Mouse (Mus musculus): ENCODE results near the gene 4930451I11Rik. TPM values are rescaled to one million over a fixed set of nuclear protein-coding genes. Genes with fewer than 3 reads are reported as not detected.

The 4930451I11Rik gene
- polyA plus RNA-seq, 1 experiment from 2014 or later: not detected

- Histone ChIP-seq H3K4me1 (ENCODE audit: control insufficient read depth, low read depth, low read length) (peaks cover 38% of the 10 kb centered on the region), H3K27me3 (ENCODE audit: control insufficient read depth, insufficient read depth, low read depth, low read length) (no peaks in the 10 kb centered on the region)
- 3% methylated on average over 38 of the region's 38 CpGs for WGBS (ENCODE audit: insufficient replicate concordance)
Observed at GRCm38 (mm10) chr7:126799468-126800268, 31.8 kb downstream of the 4930451I11Rik start.

GRCm38 (mm10) chr7:126799050-126799467, 32.4 kb downstream of the 4930451I11Rik start:
- WGBS (ENCODE audit: insufficient replicate concordance): 1% methylated on average over 33 of the region's 36 CpGs
- peak overlapping the region; percentile 97 for H3K4me2 ChIP-seq (ENCODE audit: low read depth, low read length)
- H3K27me3 ChIP-seq (ENCODE audit: control insufficient read depth, insufficient read depth, low read depth, low read length): no peaks in the 10 kb centered on the region
- H3K4me3 ChIP-seq (ENCODE audit: low read depth, low read length): peak overlapping the region; percentile 81
- peak overlapping the region; percentile 91 for H3K27ac ChIP-seq (ENCODE audit: low read length)
- peak overlapping the region; percentile 79 for H3K9ac ChIP-seq (ENCODE audit: low read depth, low read length)
- H3K4me1 ChIP-seq (ENCODE audit: control insufficient read depth, low read depth, low read length): peaks cover 38% of the 10 kb centered on the region
- peak; percentile 94 for ATAC-seq (ENCODE audit: low read depth)
- no peaks in the 10 kb centered on the region for H3K9me3 ChIP-seq (replicated peaks; ENCODE audit: control insufficient read depth, low read length)
- peaks cover 6% of the 10 kb centered on the region for H3K36me3 ChIP-seq (ENCODE audit: control insufficient read depth, insufficient read depth)

More at GRCm38 (mm10) chr7:126799468-126800268, 31.8 kb downstream of the 4930451I11Rik start:
- Histone ChIP-seq H3K36me3 (ENCODE audit: control insufficient read depth, insufficient read depth) (peaks cover 6% of the 10 kb centered on the region), H3K9me3 (replicated peaks; ENCODE audit: control insufficient read depth, low read length) (no peaks in the 10 kb centered on the region), H3K9ac (ENCODE audit: low read depth, low read length) (peak overlapping the region; percentile 73), H3K4me3 (ENCODE audit: low read depth, low read length) (peak overlapping the region; percentile 81), H3K27ac (ENCODE audit: low read length) (peak overlapping the region; percentile 91), H3K4me2 (ENCODE audit: low read depth, low read length) (peak overlapping the region; percentile 97)
- peak; percentile 67 for ATAC-seq (ENCODE audit: low read depth)

DNA sequence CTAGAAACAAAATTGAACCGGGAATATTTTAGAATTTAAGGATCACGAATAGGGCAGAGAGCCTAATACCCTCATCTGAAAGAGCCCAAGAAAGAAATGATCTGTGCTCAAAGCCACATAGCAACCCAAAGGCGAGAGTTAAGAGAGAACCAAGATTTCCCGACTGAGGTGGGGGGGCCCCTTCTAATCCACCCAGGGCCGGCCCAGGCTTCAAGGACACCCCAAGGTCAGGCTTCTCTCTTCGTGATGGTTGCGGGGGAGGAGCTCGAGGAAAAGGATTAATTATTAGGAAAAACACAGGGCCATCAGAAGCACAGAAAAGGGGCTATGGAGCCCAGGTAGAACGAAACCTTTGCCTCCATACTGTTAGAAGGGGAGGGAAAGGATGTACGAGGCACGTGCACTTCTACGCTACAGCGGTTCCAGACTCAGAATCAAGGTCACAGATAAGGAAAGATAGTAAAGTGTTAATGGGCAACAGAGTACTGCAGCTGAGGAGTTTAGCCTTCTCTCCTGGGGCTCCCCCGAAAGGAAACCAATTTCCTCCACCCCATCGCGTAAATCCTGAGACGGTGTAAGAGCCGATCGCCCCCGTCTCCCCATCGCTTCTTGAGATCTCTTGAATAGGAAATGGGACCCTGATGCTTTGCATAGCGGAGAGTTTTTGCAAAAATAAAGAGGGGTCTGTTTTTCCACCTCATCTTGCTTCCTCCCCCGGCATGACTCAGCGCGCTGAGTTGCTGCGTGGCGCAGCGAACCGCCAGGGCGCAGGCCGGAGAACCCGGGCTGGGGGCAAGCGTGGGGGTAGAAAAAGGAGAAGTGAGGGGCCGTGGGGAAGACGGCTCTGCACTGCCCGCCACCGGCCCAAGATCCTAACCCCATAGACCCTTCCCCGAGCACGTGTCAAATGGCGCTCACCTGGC, 33.1 kb downstream of the 4930451I11Rik start:
- WGBS (ENCODE audit: insufficient replicate concordance): under 1% methylated on average over 40 of the region's 40 CpGs
- no peaks in the 10 kb centered on the region for H3K27me3 ChIP-seq (ENCODE audit: control insufficient read depth, insufficient read depth, low read depth, low read length)
- peaks cover 38% of the 10 kb centered on the region for H3K4me1 ChIP-seq (ENCODE audit: control insufficient read depth, low read depth, low read length)
- peak overlapping the region; percentile 79 for H3K9ac ChIP-seq (ENCODE audit: low read depth, low read length)
- peak overlapping the region; percentile 88 for H3K27ac ChIP-seq (ENCODE audit: low read length)
- peak; percentile 28 for ATAC-seq (ENCODE audit: low read depth)
- H3K4me3 ChIP-seq (ENCODE audit: low read depth, low read length): peak overlapping the region; percentile 81
- H3K36me3 ChIP-seq (ENCODE audit: control insufficient read depth, insufficient read depth): peaks cover 6% of the 10 kb centered on the region
- peak overlapping the region; percentile 97 for H3K4me2 ChIP-seq (ENCODE audit: low read depth, low read length)
- no peaks in the 10 kb centered on the region for H3K9me3 ChIP-seq (replicated peaks; ENCODE audit: control insufficient read depth, low read length)

DNA sequence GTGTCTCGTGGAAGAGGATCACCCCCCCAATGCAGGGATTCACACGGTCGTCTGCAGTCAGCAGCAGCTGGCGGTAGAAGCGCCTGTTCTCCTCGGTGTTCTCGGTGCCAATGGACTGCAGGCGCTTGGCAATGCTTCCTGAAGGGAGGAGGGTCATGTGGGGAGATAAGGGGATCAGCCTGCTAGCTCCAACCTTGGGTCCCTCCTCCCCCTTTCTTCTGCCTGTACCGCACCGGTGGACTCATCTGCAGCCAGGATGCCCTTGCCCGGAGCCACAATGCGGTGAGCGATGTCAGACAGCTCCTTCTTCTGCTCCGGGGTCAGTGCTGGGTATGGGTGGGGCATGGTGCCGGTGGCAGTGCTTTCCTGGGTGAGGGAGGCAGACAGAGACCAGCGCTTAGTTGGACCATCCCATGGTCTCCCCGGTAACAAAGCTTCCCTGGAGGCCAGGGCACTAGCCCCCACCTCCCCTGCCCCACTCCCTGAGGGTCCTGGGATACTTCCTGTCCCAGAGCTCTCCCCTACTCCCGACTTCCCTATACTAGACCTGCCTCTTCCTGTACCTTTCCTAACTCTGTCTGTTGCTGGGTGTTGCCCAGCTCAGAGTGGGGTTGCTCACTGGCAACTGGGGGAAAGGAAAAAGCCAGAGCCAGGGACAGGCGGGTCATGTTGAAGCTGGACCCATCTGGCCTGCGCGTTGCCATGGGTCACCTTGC, 33.9 kb downstream of the 4930451I11Rik start, which contains the start of gene Fam57b:
Fam57b (plus strand) TSS at position 258 of the 716 bp plus-strand sequence.
- no peak for ATAC-seq (ENCODE audit: low read depth)
- Histone ChIP-seq H3K9ac (ENCODE audit: low read depth, low read length) (peak within 1 kb of the TSS; percentile 79), H3K27me3 (ENCODE audit: control insufficient read depth, insufficient read depth, low read depth, low read length) (no peaks in the 10 kb centered on the region), H3K36me3 (ENCODE audit: control insufficient read depth, insufficient read depth) (peaks cover 6% of the 10 kb centered on the region), H3K4me2 (ENCODE audit: low read depth, low read length) (peak within 1 kb of the TSS; percentile 97), H3K9me3 (replicated peaks; ENCODE audit: control insufficient read depth, low read length) (no peaks in the 10 kb centered on the region), H3K4me3 (ENCODE audit: low read depth, low read length) (peak within 1 kb of the TSS; percentile 81), H3K27ac (ENCODE audit: low read length) (peak within 1 kb of the TSS; percentile 88), H3K4me1 (ENCODE audit: control insufficient read depth, low read depth, low read length) (peaks cover 45% of the 10 kb centered on the region)
- WGBS (ENCODE audit: insufficient replicate concordance): 10% methylated on average over 21 of the region's 21 CpGs

DNA sequence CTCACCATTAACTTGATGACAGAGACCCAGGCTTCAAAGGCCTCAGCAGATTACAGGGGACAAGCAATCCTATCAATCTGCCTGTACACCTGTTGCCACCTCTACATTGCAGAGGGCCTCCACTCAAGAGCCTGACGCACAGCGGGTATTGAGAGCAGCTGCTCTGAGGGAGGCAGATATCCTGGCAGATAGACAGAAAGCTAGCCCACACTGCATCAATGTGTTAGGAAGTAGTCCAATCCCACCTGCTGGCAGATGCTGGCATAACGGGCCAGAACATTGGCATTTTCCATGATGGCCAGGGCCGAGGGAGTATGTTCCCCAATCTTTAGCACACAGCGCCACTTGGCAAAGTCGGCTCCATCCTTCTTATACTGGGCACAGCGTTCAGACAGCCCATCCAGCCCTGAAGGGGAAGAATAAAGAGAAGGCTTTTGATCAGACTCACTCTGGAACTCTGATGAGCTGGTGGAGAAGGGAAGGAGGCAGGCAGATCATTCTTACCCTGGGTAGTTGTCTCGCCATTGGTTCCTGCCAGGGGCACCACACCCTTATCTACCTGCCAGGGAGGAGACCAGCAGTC, 35.0 kb downstream of the 4930451I11Rik start:
- no peak overlapping the region for H3K4me3 ChIP-seq (ENCODE audit: low read depth, low read length)
- H3K9me3 ChIP-seq (replicated peaks; ENCODE audit: control insufficient read depth, low read length): no peaks in the 10 kb centered on the region
- no peak for ATAC-seq (ENCODE audit: low read depth)
- H3K4me1 ChIP-seq (ENCODE audit: control insufficient read depth, low read depth, low read length): peaks cover 47% of the 10 kb centered on the region
- H3K27ac ChIP-seq (ENCODE audit: low read length): no peak overlapping the region
- peaks cover 6% of the 10 kb centered on the region for H3K36me3 ChIP-seq (ENCODE audit: control insufficient read depth, insufficient read depth)
- WGBS (ENCODE audit: insufficient replicate concordance): 60% methylated on average over 8 of the region's 8 CpGs
- H3K27me3 ChIP-seq (ENCODE audit: control insufficient read depth, insufficient read depth, low read depth, low read length): no peaks in the 10 kb centered on the region
- H3K4me2 ChIP-seq (ENCODE audit: low read depth, low read length): no peak overlapping the region
- no peak overlapping the region for H3K9ac ChIP-seq (ENCODE audit: low read depth, low read length)

DNA sequence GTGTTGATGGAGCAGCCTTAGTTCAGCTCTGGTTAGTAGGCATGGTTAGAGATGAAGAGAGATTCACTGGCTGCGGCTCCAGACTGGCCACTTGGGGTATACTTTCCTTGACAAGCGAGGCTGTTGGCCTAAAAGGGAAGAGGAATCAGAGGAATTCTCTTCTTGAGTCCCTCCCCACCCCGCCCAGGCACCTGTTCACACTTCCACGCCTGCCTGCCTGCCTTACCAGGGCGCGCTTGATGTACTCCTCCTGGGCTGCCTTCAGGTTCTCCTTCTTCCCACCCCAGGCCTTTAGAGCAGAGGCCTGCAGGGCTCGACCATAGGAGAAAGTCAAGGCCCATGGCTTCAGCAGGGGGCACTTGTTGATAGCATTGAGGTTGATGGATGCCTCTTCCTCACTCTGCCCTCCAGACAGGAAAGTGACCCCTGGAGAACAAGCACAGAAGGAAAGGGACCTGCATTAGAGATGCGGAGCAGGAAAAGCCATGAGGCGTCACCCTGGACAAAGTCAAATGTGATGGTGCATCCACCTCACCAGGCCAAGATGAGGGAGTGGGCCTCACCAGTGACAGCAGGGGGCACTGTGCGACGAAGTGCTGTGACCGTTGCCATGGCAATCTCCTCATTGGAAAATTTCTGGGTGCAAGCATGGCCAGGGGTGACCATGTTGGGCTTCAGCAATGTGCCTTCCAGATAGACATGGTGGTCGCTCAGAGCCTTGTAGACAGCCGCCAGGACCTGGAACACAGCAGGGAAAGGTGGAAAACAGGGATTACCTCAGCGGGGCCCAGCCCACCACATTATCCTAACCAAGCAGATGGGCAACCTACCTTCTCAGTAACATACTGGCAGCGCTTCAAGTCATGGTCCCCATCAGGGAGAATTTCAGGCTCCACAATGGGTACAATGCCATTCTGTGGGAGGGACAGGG, 35.8 kb downstream of the 4930451I11Rik start:
- H3K9me3 ChIP-seq (replicated peaks; ENCODE audit: control insufficient read depth, low read length): no peaks in the 10 kb centered on the region
- WGBS (ENCODE audit: insufficient replicate concordance): 80% methylated on average over 16 of the region's 16 CpGs
- H3K4me3 ChIP-seq (ENCODE audit: low read depth, low read length): no peak overlapping the region
- peaks cover 52% of the 10 kb centered on the region for H3K4me1 ChIP-seq (ENCODE audit: control insufficient read depth, low read depth, low read length)
- no peak for ATAC-seq (ENCODE audit: low read depth)
- no peak overlapping the region for H3K27ac ChIP-seq (ENCODE audit: low read length)
- no peak overlapping the region for H3K9ac ChIP-seq (ENCODE audit: low read depth, low read length)
- no peak overlapping the region for H3K4me2 ChIP-seq (ENCODE audit: low read depth, low read length)
- no peaks in the 10 kb centered on the region for H3K27me3 ChIP-seq (ENCODE audit: control insufficient read depth, insufficient read depth, low read depth, low read length)
- peaks cover 6% of the 10 kb centered on the region for H3K36me3 ChIP-seq (ENCODE audit: control insufficient read depth, insufficient read depth)

DNA sequence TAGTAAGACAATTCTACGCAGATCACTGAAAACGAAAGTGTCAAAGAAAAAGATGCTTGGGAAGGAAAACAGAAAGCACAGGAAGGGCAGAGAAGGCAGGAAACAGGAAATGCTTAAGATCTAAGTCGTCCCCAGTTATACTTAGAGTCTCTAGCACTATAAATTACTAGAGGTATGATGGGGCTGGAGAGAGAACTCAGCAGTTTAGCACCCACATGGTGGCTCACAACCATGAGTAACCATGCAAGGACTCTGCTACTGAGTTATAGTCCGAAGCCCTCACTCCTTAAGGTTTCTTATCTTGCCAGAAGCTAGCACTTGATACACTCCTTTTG, 37.2 kb downstream of the 4930451I11Rik start:
- Histone ChIP-seq H3K27me3 (ENCODE audit: control insufficient read depth, insufficient read depth, low read depth, low read length) (no peaks in the 10 kb centered on the region), H3K4me3 (ENCODE audit: low read depth, low read length) (no peak overlapping the region), H3K36me3 (ENCODE audit: control insufficient read depth, insufficient read depth) (peaks cover 14% of the 10 kb centered on the region), H3K4me2 (ENCODE audit: low read depth, low read length) (no peak overlapping the region), H3K4me1 (ENCODE audit: control insufficient read depth, low read depth, low read length) (peaks cover 44% of the 10 kb centered on the region), H3K9ac (ENCODE audit: low read depth, low read length) (no peak overlapping the region), H3K27ac (ENCODE audit: low read length) (no peak overlapping the region), H3K9me3 (replicated peaks; ENCODE audit: control insufficient read depth, low read length) (no peaks in the 10 kb centered on the region)
- 50% methylated on average over 4 of the region's 4 CpGs for WGBS (ENCODE audit: insufficient replicate concordance)
- no peak for ATAC-seq (ENCODE audit: low read depth)
